Mouse (Mus musculus) myocyte (in vitro differentiated cells): Measurements from ENCODE around the gene Epha5.

ENCODE experiments used
- CEBPB ChIP-seq: IDR thresholded peaks from 2 replicates; pipeline ENCODE4 v1.6.1; 2011; ENCODE audit warnings: mild to moderate bottlenecking, moderate library complexity; ENCODE audit not compliant: poor library complexity, insufficient read depth, severe bottlenecking
- E2F4 ChIP-seq: IDR thresholded peaks from one replicate; pipeline ENCODE4 v1.6.1; 2011; ENCODE audit warnings: mild to moderate bottlenecking, control low read depth, moderate library complexity; ENCODE audit not compliant: insufficient read depth
- MAX ChIP-seq: IDR thresholded peaks from one replicate; pipeline ENCODE4 v1.6.1; 2011; ENCODE audit warnings: low read depth, mild to moderate bottlenecking, control low read depth
- MYOD1 ChIP-seq, 3 experiments: IDR thresholded peaks; one replicate each; pipeline ENCODE4 v1.6.1; 2011; ENCODE audit warnings: control low read depth in 2 of 3, low read depth in 2 of 3, mild to moderate bottlenecking in 2 of 3, moderate library complexity in 1 of 3; ENCODE audit not compliant: insufficient read length in 2 of 3, control insufficient read depth in 1 of 3
- MYOG ChIP-seq, 3 experiments: IDR thresholded peaks; one replicate each; pipeline ENCODE4 v1.6.1; 2011; ENCODE audit warnings: control low read depth in 2 of 3, low read depth in 2 of 3, mild to moderate bottlenecking in 2 of 3; ENCODE audit not compliant: insufficient read length in 2 of 3, control insufficient read depth in 1 of 3, insufficient read depth in 1 of 3
- POLR2A ChIP-seq: IDR thresholded peaks from one replicate; pipeline ENCODE4 v1.6.1; 2011; ENCODE audit warnings: low read depth, mild to moderate bottlenecking, control low read depth, moderate library complexity; ENCODE audit not compliant: insufficient read length
- POLR2AphosphoS2 ChIP-seq: IDR thresholded peaks from one replicate; pipeline ENCODE4 v1.6.1; 2011; ENCODE audit warnings: low read depth, control low read depth; ENCODE audit not compliant: insufficient read length
- REST ChIP-seq: IDR thresholded peaks from one replicate; pipeline ENCODE4 v1.6.1; 2011; ENCODE audit warnings: mild to moderate bottlenecking, control low read depth, moderate library complexity; ENCODE audit not compliant: insufficient read depth, insufficient read length
- SRF ChIP-seq: IDR thresholded peaks from one replicate; pipeline ENCODE4 v1.6.1; 2011; ENCODE audit warnings: low read depth; ENCODE audit not compliant: control insufficient read depth, insufficient read length
- TCF12 ChIP-seq: IDR thresholded peaks from one replicate; pipeline ENCODE4 v1.6.1; 2011; ENCODE audit warnings: mild to moderate bottlenecking, control low read depth; ENCODE audit not compliant: poor library complexity, insufficient read depth, severe bottlenecking
- TCF3 ChIP-seq: IDR thresholded peaks from one replicate; pipeline ENCODE4 v1.6.1; 2011; ENCODE audit warnings: low read depth, control low read depth; ENCODE audit not compliant: insufficient read length
- USF1 ChIP-seq: IDR thresholded peaks from one replicate; pipeline ENCODE4 v1.6.1; 2011; ENCODE audit warnings: low read depth, mild to moderate bottlenecking, control low read depth, moderate library complexity

GRCm38 (mm10) chr5:84318814-84319340 lies 98.3 kb downstream of the Epha5 start:
- TF ChIP-seq TCF12 (no peak), CEBPB (no peak), POLR2A (no peak), MAX (no peak), USF1 (no peak), E2F4 (no peak), SRF (no peak), MYOD1 (IDR thresholded peaks at IDR 0.05; ENCODE audit: control insufficient read depth in 1 of 3, insufficient read length in 2 of 3, low read depth in 2 of 3) (no peak), REST (no peak), TCF3 (no peak), POLR2AphosphoS2 (no peak), MYOG (IDR thresholded peaks at IDR 0.05; ENCODE audit: control insufficient read depth in 1 of 3, insufficient read depth in 1 of 3, insufficient read length in 2 of 3, low read depth in 2 of 3) (no peak)
